Mouse (Mus musculus): Measurements from ENCODE around the gene Acot3. TPM values are rescaled to one million over a fixed set of nuclear protein-coding genes. Genes with fewer than 3 reads are reported as not detected.
A peak's percentile ranks its signal among the peaks of the same experiment; 100 is the strongest.
"Not testable (repeated sequence)": the region's sequence is repeated elsewhere in the genome, so short reads cannot be mapped to it uniquely, and the experiment has no call there.

The Acot3 gene
- 0.11 and 0.32 TPM in 2 replicates for polyA plus RNA-seq (2016; fragmentation: Nextera tagmentation; extraction: Ambion mirVana)

GRCm38 (mm10) chr12:84051937-84052474 is at the start of gene Acot3:
TSS of gene Acot3 (plus strand) at chr12:84052144.
- Histone ChIP-seq H3K27me3 (ENCODE audit: poor library complexity, severe bottlenecking) (peaks cover 48% of the 10 kb centered on the region), H3K9me3 (peaks cover 18% of the 10 kb centered on the region), H3K27ac (no peak within 1 kb of the TSS), H3K4me3 (no peak within 1 kb of the TSS), H3K4me1 (peaks cover 10% of the 10 kb centered on the region), H3K36me3 (replicated peaks) (no peaks in the 10 kb centered on the region)
- 89% methylated on average over 5 of the region's 5 CpGs for WGBS
- no peak for DNase-seq (ENCODE audit: extremely low spot score, low spot score)

GRCm38 (mm10) chr12:84003866-84004265 is 48.1 kb upstream of the Acot3 start:
- Histone ChIP-seq H3K4me1 (peaks cover 7% of the 10 kb centered on the region), H3K27ac (no peak overlapping the region), H3K36me3 (replicated peaks) (no peaks in the 10 kb centered on the region), H3K27me3 (ENCODE audit: poor library complexity, severe bottlenecking) (peaks cover 4% of the 10 kb centered on the region; the same call in 1 of the 2 replicates), H3K4me3 (no peak overlapping the region), H3K9me3 (peaks cover 6% of the 10 kb centered on the region; the same call in 1 of the 2 replicates)
- 85% methylated on average over 1 of the region's 1 CpGs for WGBS
- DNase-seq (ENCODE audit: extremely low spot score, low spot score) = no peak

- WGBS = 90% methylated on average over 12 of the region's 12 CpGs
Measured at GRCm38 (mm10) chr12:84008251-84008650, 43.7 kb upstream of the Acot3 start.

GRCm38 (mm10) chr12:84008729-84009128 is 43.2 kb upstream of the Acot3 start:
- Histone ChIP-seq H3K4me3 (peak overlapping the region; percentile 54), H3K9me3 (no peaks in the 10 kb centered on the region), H3K36me3 (replicated peaks) (no peaks in the 10 kb centered on the region), H3K4me1 (peaks cover 42% of the 10 kb centered on the region), H3K27me3 (ENCODE audit: poor library complexity, severe bottlenecking) (peaks cover 12% of the 10 kb centered on the region; the same call in 1 of the 2 replicates), H3K27ac (peak overlapping the region; percentile 84)
- WGBS = 70% methylated on average over 8 of the region's 8 CpGs
- DNase-seq (ENCODE audit: extremely low spot score, low spot score) = no peak

More at GRCm38 (mm10) chr12:84008251-84008650, 43.7 kb upstream of the Acot3 start:
- DNase-seq (ENCODE audit: extremely low spot score, low spot score) = no peak
- peaks cover 42% of the 10 kb centered on the region for H3K4me1 ChIP-seq
- peaks cover 12% of the 10 kb centered on the region; the same call in 1 of the 2 replicates for H3K27me3 ChIP-seq (ENCODE audit: poor library complexity, severe bottlenecking)
- no peaks in the 10 kb centered on the region for H3K36me3 ChIP-seq (replicated peaks)
- H3K9me3 ChIP-seq = no peaks in the 10 kb centered on the region
- H3K4me3 ChIP-seq = no peak overlapping the region
- H3K27ac ChIP-seq = peak overlapping the region; percentile 84; the same call in 1 of the 2 replicates

GRCm38 (mm10) chr12:84009171-84009965 is 42.6 kb upstream of the Acot3 start, which contains the start of gene Acot1:
TSS of gene Acot1 (plus strand) at chr12:84009490.
- 2% methylated on average over 55 of the region's 70 CpGs for WGBS
- H3K9me3 ChIP-seq; H3K36me3 ChIP-seq (replicated peaks): not testable (repeated sequence)
- Histone ChIP-seq H3K27me3 (ENCODE audit: poor library complexity, severe bottlenecking) (peaks cover 12% of the 10 kb centered on the region; the same call in 1 of the 2 replicates), H3K4me1 (peaks cover 42% of the 10 kb centered on the region), H3K27ac (peak within 1 kb of the TSS; percentile 84), H3K4me3 (peak within 1 kb of the TSS; percentile 54)
- DNase-seq (ENCODE audit: extremely low spot score, low spot score) = peak; percentile 72

- peaks cover 8% of the 10 kb centered on the region for H3K36me3 ChIP-seq (replicated peaks)
- 0 out of 2 replicates have a peak overlapping the region, but pooled peaks have one; percentile 84 for H3K27ac ChIP-seq
- peaks cover 42% of the 10 kb centered on the region for H3K4me1 ChIP-seq
- 84% methylated on average over 3 of the region's 3 CpGs for WGBS
- no peaks in the 10 kb centered on the region for H3K9me3 ChIP-seq
- H3K4me3 ChIP-seq = peak overlapping the region; percentile 54
- peaks cover 12% of the 10 kb centered on the region; the same call in 1 of the 2 replicates for H3K27me3 ChIP-seq (ENCODE audit: poor library complexity, severe bottlenecking)
- no peak for DNase-seq (ENCODE audit: extremely low spot score, low spot score)
Measured at GRCm38 (mm10) chr12:84010201-84010600, 41.7 kb upstream of the Acot3 start.

- Histone ChIP-seq H3K36me3 (replicated peaks) (peaks cover 15% of the 10 kb centered on the region), H3K27me3 (ENCODE audit: poor library complexity, severe bottlenecking) (peaks cover 12% of the 10 kb centered on the region; the same call in 1 of the 2 replicates), H3K4me1 (peaks cover 49% of the 10 kb centered on the region), H3K27ac (peak overlapping the region; percentile 3; the same call in 1 of the 2 replicates), H3K9me3 (no peaks in the 10 kb centered on the region), H3K4me3 (peak overlapping the region; percentile 29; the same call in 1 of the 2 replicates)
- WGBS = 47% methylated on average over 12 of the region's 12 CpGs
- DNase-seq (ENCODE audit: extremely low spot score, low spot score) = peak; percentile 45
Measured at GRCm38 (mm10) chr12:84011251-84012040, 40.5 kb upstream of the Acot3 start.

- peaks cover 12% of the 10 kb centered on the region; the same call in 1 of the 2 replicates for H3K27me3 ChIP-seq (ENCODE audit: poor library complexity, severe bottlenecking)
- no peaks in the 10 kb centered on the region for H3K9me3 ChIP-seq
- H3K4me3 ChIP-seq = no peak overlapping the region
- H3K4me1 ChIP-seq = peaks cover 49% of the 10 kb centered on the region
- H3K36me3 ChIP-seq (replicated peaks) = peaks cover 23% of the 10 kb centered on the region
- 81% methylated on average over 6 of the region's 6 CpGs for WGBS
- no peak for DNase-seq (ENCODE audit: extremely low spot score, low spot score)
- H3K27ac ChIP-seq = no peak overlapping the region
Measured at GRCm38 (mm10) chr12:84013130-84013529, 38.8 kb upstream of the Acot3 start.

- WGBS = 95% methylated on average over 7 of the region's 7 CpGs
- H3K4me1 ChIP-seq = peaks cover 44% of the 10 kb centered on the region
- peaks cover 23% of the 10 kb centered on the region for H3K36me3 ChIP-seq (replicated peaks)
- no peaks in the 10 kb centered on the region for H3K9me3 ChIP-seq
- peaks cover 9% of the 10 kb centered on the region; the same call in 1 of the 2 replicates for H3K27me3 ChIP-seq (ENCODE audit: poor library complexity, severe bottlenecking)
- no peak overlapping the region for H3K27ac ChIP-seq
- DNase-seq (ENCODE audit: extremely low spot score, low spot score) = no peak
- no peak overlapping the region for H3K4me3 ChIP-seq
Measured at GRCm38 (mm10) chr12:84013701-84014100, 38.2 kb upstream of the Acot3 start.

GRCm38 (mm10) chr12:84020528-84020927 is 31.4 kb upstream of the Acot3 start:
- not testable (repeated sequence) for H3K27me3 ChIP-seq (ENCODE audit: poor library complexity, severe bottlenecking); DNase-seq (ENCODE audit: extremely low spot score, low spot score)
- WGBS = 91% methylated on average over 7 of the region's 7 CpGs

GRCm38 (mm10) chr12:84022266-84022665 is 29.7 kb upstream of the Acot3 start:
- H3K4me1 ChIP-seq; DNase-seq (ENCODE audit: extremely low spot score, low spot score); H3K36me3 ChIP-seq (replicated peaks); H3K27me3 ChIP-seq (ENCODE audit: poor library complexity, severe bottlenecking); H3K27ac ChIP-seq; H3K9me3 ChIP-seq; H3K4me3 ChIP-seq: not testable (repeated sequence)
- WGBS = 95% methylated on average over 4 of the region's 4 CpGs

More at GRCm38 (mm10) chr12:84020528-84020927, 31.4 kb upstream of the Acot3 start:
- not testable (repeated sequence) for H3K9me3 ChIP-seq, H3K4me3 ChIP-seq, H3K27ac ChIP-seq, H3K4me1 ChIP-seq
- peaks cover 11% of the 10 kb centered on the region for H3K36me3 ChIP-seq (replicated peaks)

GRCm38 (mm10) chr12:84023052-84023745 is 28.7 kb upstream of the Acot3 start:
- no peaks in the 10 kb centered on the region for H3K9me3 ChIP-seq
- no peaks in the 10 kb centered on the region for H3K27me3 ChIP-seq (ENCODE audit: poor library complexity, severe bottlenecking)
- H3K4me1 ChIP-seq = no peaks in the 10 kb centered on the region
- H3K27ac ChIP-seq = no peak overlapping the region
- DNase-seq (ENCODE audit: extremely low spot score, low spot score) = no peak
- H3K4me3 ChIP-seq = no peak overlapping the region
- 89% methylated on average over 9 of the region's 9 CpGs for WGBS
- H3K36me3 ChIP-seq (replicated peaks) = no peaks in the 10 kb centered on the region
